Mouse (Mus musculus) liver, adult 2 months (tissue): Measurements from ENCODE around the gene Gm8206.
"Not testable (repeated sequence)": the region's sequence is repeated elsewhere in the genome, so short reads cannot be mapped to it uniquely, and the experiment has no call there.

Source experiments
- CTCF ChIP-seq: fragments of 200-500 bp; IDR thresholded peaks from 2 replicates; pipeline ENCODE4 v1.5.1; 2011; ENCODE audit warnings: low read depth, low read length, control low read depth
- POLR2A ChIP-seq: fragments of 200-500 bp; IDR thresholded peaks from 2 replicates; pipeline ENCODE4 v1.6.1; 2011; ENCODE audit warnings: low read length, control low read depth; ENCODE audit not compliant: insufficient read depth; ENCODE audit errors: extremely low read depth

- TF ChIP-seq CTCF, POLR2A: not testable (repeated sequence)
Observed at GRCm38 (mm10) chr14:6058167-6058566, 35.6 kb downstream of the Gm8206 start, which contains the start of gene Gm6337.
